Mouse (Mus musculus) embryonic fibroblast, embryonic 13.5 days (primary cell): ENCODE data around the gene Cplane1. TPM values are rescaled to one million over a fixed set of nuclear protein-coding genes. Genes with fewer than 3 reads are reported as not detected.

ENCODE experiments used
- H3K27ac ChIP-seq: 2 replicates; pipeline ENCODE4 v1.5.1; 2012; ENCODE audit warnings: low read length, control low read depth, inconsistent platforms; ENCODE audit not compliant: insufficient read depth
- H3K4me1 ChIP-seq: 2 replicates; pipeline ENCODE4 v1.6.1; 2011; ENCODE audit warnings: low read length; ENCODE audit not compliant: control insufficient read depth, insufficient read depth
- H3K4me3 ChIP-seq: 2 replicates; pipeline ENCODE4 v1.5.1; 2011; ENCODE audit warnings: mild to moderate bottlenecking, control low read depth, low read length; ENCODE audit not compliant: insufficient read depth
- CTCF ChIP-seq: IDR thresholded peaks from 2 replicates; pipeline ENCODE4 v1.5.1; 2011; ENCODE audit warnings: mild to moderate bottlenecking, control low read depth, low read length, moderate library complexity, borderline replicate concordance; ENCODE audit not compliant: insufficient read depth
- POLR2A ChIP-seq: IDR thresholded peaks from 2 replicates; pipeline ENCODE4 v1.6.1; 2011; ENCODE audit warnings: low read depth, mild to moderate bottlenecking, control low read depth, low read length, moderate library complexity
- polyA plus RNA-seq: library from polyadenylated mRNA; stranded (reverse); fragments of >200 nt; gene quantifications from 2 replicates; pipeline ENCODE4 v1.2.4, GENCODE M21; 2011; ENCODE audit warnings: low read depth; ENCODE audit not compliant: missing spikeins, insufficient read length

Cplane1 gene
- polyA plus RNA-seq, result 29.3 and 29.7 TPM in 2 replicates

GRCm38 (mm10) chr15:8168591-8169265 is at the start of gene Cplane1:
TSS of gene Cplane1 (plus strand) at chr15:8169106.
- H3K27ac ChIP-seq, result peak within 1 kb of the TSS; percentile 6; the same call in 1 of the 2 replicates
- no peaks in the 10 kb centered on the region for H3K4me1 ChIP-seq
- H3K4me3 ChIP-seq, result peak within 1 kb of the TSS; percentile 47
- no peak for TF ChIP-seq CTCF
- peak; percentile 98 for TF ChIP-seq POLR2A

DNA sequence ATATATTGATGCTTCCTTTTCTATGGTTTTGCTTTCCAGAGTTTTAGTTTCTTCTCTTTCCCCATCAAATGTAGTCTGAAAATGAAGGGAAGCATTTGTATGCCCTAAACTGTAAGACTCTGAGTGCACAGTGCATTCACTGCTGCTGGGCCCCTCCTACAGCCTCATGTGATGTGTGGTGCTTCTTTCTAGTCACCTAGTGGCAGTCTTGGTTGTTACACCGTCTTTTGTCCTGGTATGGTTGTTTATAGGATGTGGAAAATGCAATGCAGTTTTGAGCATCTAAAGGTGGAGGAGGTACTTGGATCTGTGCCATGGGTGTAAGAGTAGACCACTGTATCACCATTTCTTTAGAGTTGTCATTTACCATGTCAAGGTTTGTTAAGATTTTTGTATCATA is 39.6 kb upstream of the Cplane1 start:
- H3K4me3 ChIP-seq, result no peak overlapping the region
- no peak overlapping the region for H3K27ac ChIP-seq
- no peak for TF ChIP-seq POLR2A
- no peak for TF ChIP-seq CTCF
- H3K4me1 ChIP-seq, result no peaks in the 10 kb centered on the region

DNA sequence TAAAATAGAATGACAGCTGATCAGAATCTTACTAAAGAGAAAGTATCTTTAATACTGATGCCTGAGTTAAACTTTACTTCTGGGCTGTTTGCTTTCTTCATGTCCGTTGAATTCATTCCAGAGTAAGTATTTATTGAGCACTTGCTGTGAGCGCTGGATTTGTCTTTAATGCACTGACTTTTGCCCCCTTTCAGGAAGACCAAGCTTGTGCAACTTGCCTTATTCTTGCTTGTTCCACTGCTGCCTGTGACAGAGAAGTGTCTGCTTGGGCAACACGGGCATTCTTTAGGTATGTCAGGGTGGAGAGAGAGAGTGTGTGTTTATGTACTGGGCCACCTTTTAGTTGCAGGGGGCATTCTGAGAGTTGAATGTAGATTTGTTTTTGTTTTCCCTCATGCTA is 37.6 kb upstream of the Cplane1 start:
- Histone ChIP-seq H3K4me3 (no peak overlapping the region), H3K27ac (no peak overlapping the region), H3K4me1 (no peaks in the 10 kb centered on the region)
- TF ChIP-seq POLR2A, result no peak
- TF ChIP-seq CTCF, result no peak

DNA sequence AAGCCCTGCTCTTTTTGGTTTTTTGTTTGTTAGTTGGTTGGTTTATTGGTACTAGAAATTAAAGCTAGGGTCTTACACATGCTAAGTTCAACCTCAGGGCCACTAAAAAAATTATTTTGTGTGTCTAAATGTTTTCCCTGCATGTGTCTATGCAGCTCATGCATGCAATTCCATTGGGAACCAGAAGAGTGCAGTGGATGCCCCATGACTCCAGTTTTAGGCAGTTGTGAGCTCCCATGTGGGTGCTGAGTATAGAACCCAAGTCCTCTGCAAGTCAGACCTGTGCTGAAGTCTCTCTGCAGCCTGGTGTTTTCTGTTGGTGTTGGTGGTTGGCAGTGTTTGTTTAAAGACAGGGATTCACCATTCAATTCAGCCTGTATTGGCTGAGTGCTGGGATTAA is 37.1 kb upstream of the Cplane1 start:
- no peak overlapping the region for H3K27ac ChIP-seq
- no peaks in the 10 kb centered on the region for H3K4me1 ChIP-seq
- H3K4me3 ChIP-seq, result no peak overlapping the region
- no peak for TF ChIP-seq POLR2A
- no peak for TF ChIP-seq CTCF

- Histone ChIP-seq H3K27ac (no peak overlapping the region), H3K4me3 (no peak overlapping the region), H3K4me1 (no peaks in the 10 kb centered on the region)
- no peak for TF ChIP-seq POLR2A
- no peak for TF ChIP-seq CTCF
Observed at GRCm38 (mm10) chr15:8135606-8136005, 33.3 kb upstream of the Cplane1 start.

GRCm38 (mm10) chr15:8161841-8162240 is 7.1 kb upstream of the Cplane1 start:
- TF ChIP-seq CTCF, result no peak
- no peak for TF ChIP-seq POLR2A
- no peak overlapping the region for H3K27ac ChIP-seq
- H3K4me1 ChIP-seq, result no peaks in the 10 kb centered on the region
- no peak overlapping the region for H3K4me3 ChIP-seq

DNA sequence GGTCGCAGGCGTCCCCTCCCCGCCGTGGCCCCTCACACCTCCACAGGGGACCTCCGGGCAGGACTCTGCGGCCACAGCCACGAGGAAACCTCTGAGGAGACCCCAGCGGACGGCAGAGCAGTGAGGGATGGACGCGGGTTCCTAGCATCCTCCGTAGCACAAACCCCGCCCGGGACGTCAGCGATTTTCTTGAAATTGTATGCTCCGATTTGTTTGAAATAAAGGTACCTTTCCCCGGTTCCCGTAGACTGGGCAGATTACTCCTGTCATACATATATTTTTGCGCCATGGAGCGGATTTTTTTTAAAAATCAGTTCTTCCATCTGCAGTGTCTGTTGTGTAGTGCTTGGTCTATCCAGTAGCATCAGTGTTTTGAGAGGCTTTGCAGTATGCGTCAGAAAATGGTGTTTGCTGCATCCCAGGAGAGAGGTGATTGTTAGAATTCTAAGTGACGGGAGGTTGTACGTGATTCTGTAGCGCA is 400 bp downstream of the Cplane1 start:
- Histone ChIP-seq H3K27ac (no peak overlapping the region; the same call in 1 of the 2 replicates), H3K4me1 (no peaks in the 10 kb centered on the region), H3K4me3 (peak overlapping the region; percentile 47)
- TF ChIP-seq CTCF (no peak), POLR2A (no peak)

DNA sequence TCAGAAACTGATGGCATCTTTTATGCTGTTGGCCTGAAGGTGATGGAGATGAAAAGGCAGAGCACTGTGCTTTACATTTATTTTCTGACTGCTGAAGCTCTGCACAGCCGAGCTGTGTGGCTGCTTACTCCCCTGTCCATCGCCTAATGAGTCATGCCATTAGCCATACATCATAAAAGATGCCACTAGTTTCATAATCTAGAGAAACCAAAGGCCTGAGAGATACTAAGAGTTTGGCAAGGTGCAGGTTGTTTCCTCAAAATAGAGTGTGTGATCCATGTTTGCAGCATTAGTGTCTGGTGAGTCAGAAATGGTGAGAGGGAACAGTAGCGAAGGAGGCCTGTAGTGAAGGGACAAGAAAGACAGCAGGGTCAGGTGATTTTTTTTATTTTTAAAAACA is 20.7 kb downstream of the Cplane1 start:
- H3K4me1 ChIP-seq, result no peaks in the 10 kb centered on the region
- no peak overlapping the region for H3K4me3 ChIP-seq
- no peak overlapping the region for H3K27ac ChIP-seq
- TF ChIP-seq POLR2A (no peak), CTCF (no peak)

GRCm38 (mm10) chr15:8190435-8190834 is 21.5 kb downstream of the Cplane1 start:
- H3K4me1 ChIP-seq, result no peaks in the 10 kb centered on the region
- H3K27ac ChIP-seq, result peak overlapping the region; percentile 53; the same call in 1 of the 2 replicates
- no peak; the same call in 1 of the 2 replicates for TF ChIP-seq CTCF
- no peak for TF ChIP-seq POLR2A
- H3K4me3 ChIP-seq, result no peak overlapping the region

DNA sequence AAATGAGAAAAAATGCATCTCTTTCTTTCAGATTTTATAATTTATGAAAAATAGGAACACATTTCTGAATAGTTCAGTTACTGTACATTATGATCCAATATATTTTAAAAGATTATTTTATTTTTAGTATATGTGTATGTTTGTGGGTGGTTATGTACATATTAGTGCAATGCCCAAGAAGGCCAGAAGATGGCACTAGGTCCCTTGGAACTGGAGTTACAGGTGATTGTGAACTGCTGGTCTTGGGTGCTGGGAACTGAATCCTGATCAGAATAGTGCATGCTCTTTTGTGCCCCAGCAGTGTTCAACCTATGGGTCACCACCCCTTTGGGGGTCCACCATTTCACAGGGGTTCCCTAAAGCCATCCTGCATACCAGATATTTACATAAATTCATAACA is 31.4 kb downstream of the Cplane1 start:
- H3K27ac ChIP-seq, result no peak overlapping the region
- no peak overlapping the region for H3K4me3 ChIP-seq
- no peaks in the 10 kb centered on the region for H3K4me1 ChIP-seq
- no peak for TF ChIP-seq CTCF
